Mouse (Mus musculus) liver, embryonic 12.5 days (tissue): ENCODE results near the gene Artn. TPM values are rescaled to one million over a fixed set of nuclear protein-coding genes. Genes with fewer than 3 reads are reported as not detected.

Experiments
- ATAC-seq: fragments of 200-750 bp; cut with Nextera tagmentation; 2 replicates; pipeline ENCODE4 v1.8.0; 2017; ENCODE audit warnings: moderate number of reproducible peaks, mild to moderate bottlenecking, moderate library complexity
- H3K27ac ChIP-seq: fragments of 300-500 bp; sonication (generic); 2 replicates; pipeline ENCODE4 v1.5.1; 2016; ENCODE audit warnings: mild to moderate bottlenecking
- H3K27me3 ChIP-seq: fragments of 300-500 bp; sonication (generic); replicated peaks from 2 replicates; pipeline ENCODE4 v1.6.1; 2016; ENCODE audit warnings: mild to moderate bottlenecking, moderate library complexity
- H3K36me3 ChIP-seq: fragments of 300-500 bp; sonication (generic); 2 replicates; pipeline ENCODE4 v1.6.1; 2016; ENCODE audit warnings: mild to moderate bottlenecking, moderate library complexity
- H3K4me1 ChIP-seq: fragments of 300-500 bp; sonication (generic); 2 replicates; pipeline ENCODE4 v1.6.1; 2016
- H3K4me2 ChIP-seq: fragments of 300-500 bp; sonication (generic); 2 replicates; pipeline ENCODE4 v1.6.1; 2016; ENCODE audit warnings: mild to moderate bottlenecking, moderate library complexity
- H3K4me3 ChIP-seq: fragments of 300-500 bp; sonication (generic); 2 replicates; pipeline ENCODE4 v1.5.1; 2016; ENCODE audit warnings: mild to moderate bottlenecking, moderate library complexity
- H3K9ac ChIP-seq: fragments of 300-500 bp; sonication (generic); 2 replicates; pipeline ENCODE4 v1.6.1; 2016; ENCODE audit warnings: mild to moderate bottlenecking, moderate library complexity
- H3K9me3 ChIP-seq: fragments of 300-500 bp; sonication (generic); replicated peaks from 2 replicates; pipeline ENCODE4 v1.6.1; 2016; ENCODE audit warnings: mild to moderate bottlenecking, moderate library complexity
- WGBS: fragments of 180-500 bp; shearing (Covaris S2); methylation state at CpG from one replicate; pipeline ENCODE4 v1.1.7; 2016; ENCODE audit not compliant: insufficient replicate concordance; 5-methylcytosine and 5-hydroxymethylcytosine counted together
- polyA plus RNA-seq: library from polyadenylated mRNA; unstranded; fragments of >200 nt; fragmentation: Nextera tagmentation; extraction: Ambion mirVana; gene quantifications from 2 replicates; pipeline ENCODE4 v1.2.1, GENCODE M21; 2016

Artn gene
- 2.8 and 3.2 TPM in 2 replicates for polyA plus RNA-seq

DNA sequence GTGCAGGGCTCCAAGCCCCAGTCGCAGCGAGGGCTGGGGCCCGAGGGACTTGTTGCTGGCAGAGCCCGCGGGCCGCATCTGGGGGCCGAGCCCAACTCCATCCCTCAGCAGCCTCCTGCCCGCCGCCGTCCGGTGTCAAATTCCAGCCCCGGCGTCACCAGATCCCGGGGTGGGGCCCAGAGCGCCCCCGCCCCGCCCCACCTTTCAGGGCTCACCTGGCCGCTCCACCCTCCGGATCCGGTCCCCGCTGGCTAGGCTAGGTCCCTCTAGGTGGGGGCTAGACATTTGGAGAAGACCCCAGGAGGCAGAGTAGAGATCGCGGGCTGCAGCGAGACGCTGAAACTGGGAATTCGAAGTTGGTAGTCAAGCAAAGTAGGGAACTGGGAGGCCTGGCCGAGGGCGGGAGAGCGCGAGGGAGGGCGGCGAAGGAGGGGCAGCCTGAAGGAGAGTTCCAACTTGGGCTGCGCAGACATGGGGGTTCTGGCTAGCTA, at the start of gene Artn:
TSS of gene Artn (minus strand) at position 373 of the 491 bp plus-strand sequence.
- H3K36me3 ChIP-seq: 0 out of 2 replicates have a peak, but pooled peaks cover 6% of the 10 kb centered on the region
- peak within 1 kb of the TSS; percentile 73 for H3K9ac ChIP-seq
- peak within 1 kb of the TSS; percentile 57 for H3K4me3 ChIP-seq
- peaks cover 78% of the 10 kb centered on the region for H3K27me3 ChIP-seq
- no peak for ATAC-seq
- no peaks in the 10 kb centered on the region; the same call in 1 of the 2 replicates for H3K9me3 ChIP-seq
- H3K4me2 ChIP-seq: peak within 1 kb of the TSS; percentile 78
- H3K4me1 ChIP-seq: peaks cover 44% of the 10 kb centered on the region
- WGBS: 3% methylated on average over 33 of the region's 33 CpGs
- H3K27ac ChIP-seq: peak within 1 kb of the TSS; percentile 84

DNA sequence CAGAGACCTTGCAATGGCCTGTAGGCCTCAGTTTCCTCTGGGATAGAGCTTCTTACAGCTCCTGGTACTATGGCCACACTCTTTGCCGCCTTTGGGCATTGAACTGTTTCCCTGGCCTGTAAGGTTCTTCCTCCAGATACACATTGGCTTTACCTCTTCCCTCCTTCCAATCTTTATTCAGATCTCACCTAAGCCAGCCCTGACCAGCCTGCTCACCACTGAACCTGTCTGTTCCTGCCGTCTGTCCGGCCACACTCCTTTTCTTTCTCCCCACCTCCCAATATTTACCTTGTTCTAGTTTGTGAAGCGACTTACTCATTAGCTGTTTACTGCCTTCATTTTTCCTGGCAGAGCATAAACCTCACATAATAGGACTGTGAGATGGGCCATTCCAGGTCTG, 49.6 kb upstream of the Artn start:
- Histone ChIP-seq H3K36me3 (no peaks in the 10 kb centered on the region), H3K9ac (no peak overlapping the region), H3K4me2 (no peak overlapping the region), H3K27me3 (peaks cover 3% of the 10 kb centered on the region; the same call in 1 of the 2 replicates), H3K4me3 (no peak overlapping the region), H3K4me1 (peaks cover 9% of the 10 kb centered on the region), H3K9me3 (no peaks in the 10 kb centered on the region), H3K27ac (no peak overlapping the region)
- 75% methylated on average over 4 of the region's 4 CpGs for WGBS
- no peak for ATAC-seq

DNA sequence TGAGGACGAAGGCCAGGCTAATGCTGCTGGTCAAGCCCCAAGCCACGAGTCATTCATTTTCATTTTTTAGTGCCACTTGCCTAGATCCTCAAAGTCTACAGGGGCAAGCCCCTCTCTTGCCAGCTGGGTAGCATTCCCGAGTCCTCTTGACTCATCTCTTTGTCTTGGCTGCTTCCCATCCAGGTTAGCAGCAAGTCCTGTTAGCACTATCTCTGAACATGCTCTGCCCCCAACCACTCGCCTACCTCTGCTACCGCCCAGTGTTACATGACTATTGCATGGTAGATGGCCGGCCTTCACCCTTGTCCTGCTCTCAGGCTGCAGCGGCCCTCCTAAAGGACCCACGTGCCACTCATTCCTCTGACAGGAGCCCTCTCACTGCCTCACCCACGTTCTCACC, 48.7 kb upstream of the Artn start:
- ATAC-seq: no peak
- Histone ChIP-seq H3K4me1 (peaks cover 7% of the 10 kb centered on the region), H3K9me3 (no peaks in the 10 kb centered on the region), H3K27me3 (peaks cover 3% of the 10 kb centered on the region; the same call in 1 of the 2 replicates), H3K9ac (no peak overlapping the region), H3K36me3 (no peaks in the 10 kb centered on the region), H3K4me2 (no peak overlapping the region), H3K27ac (no peak overlapping the region), H3K4me3 (no peak overlapping the region)
- 76% methylated on average over 9 of the region's 9 CpGs for WGBS

DNA sequence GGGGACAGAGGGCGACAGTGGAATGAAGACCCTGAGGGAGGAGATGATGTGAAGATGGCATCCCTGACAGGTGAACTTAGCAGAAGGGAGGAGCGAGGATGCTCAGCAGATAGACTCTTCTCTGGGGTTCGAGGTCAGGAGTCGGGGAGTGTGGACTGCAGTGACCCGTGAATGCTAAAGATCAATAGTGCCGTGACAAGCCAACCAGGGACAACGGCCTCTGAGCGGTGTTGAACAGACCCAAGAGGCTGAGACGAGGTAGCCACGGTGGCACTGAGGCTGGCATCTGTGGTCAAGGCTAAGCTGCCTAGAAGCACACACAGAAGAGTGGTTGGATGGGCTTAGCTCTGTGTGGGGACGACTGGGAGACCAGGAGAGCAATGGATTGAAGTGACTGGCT, 48.3 kb upstream of the Artn start:
- no peak overlapping the region for H3K27ac ChIP-seq
- H3K9ac ChIP-seq: no peak overlapping the region
- H3K9me3 ChIP-seq: no peaks in the 10 kb centered on the region
- no peak overlapping the region for H3K4me3 ChIP-seq
- no peak for ATAC-seq
- no peaks in the 10 kb centered on the region for H3K36me3 ChIP-seq
- no peak overlapping the region for H3K4me2 ChIP-seq
- H3K27me3 ChIP-seq: peaks cover 3% of the 10 kb centered on the region; the same call in 1 of the 2 replicates
- H3K4me1 ChIP-seq: peaks cover 4% of the 10 kb centered on the region; the same call in 1 of the 2 replicates
- 79% methylated on average over 11 of the region's 11 CpGs for WGBS

DNA sequence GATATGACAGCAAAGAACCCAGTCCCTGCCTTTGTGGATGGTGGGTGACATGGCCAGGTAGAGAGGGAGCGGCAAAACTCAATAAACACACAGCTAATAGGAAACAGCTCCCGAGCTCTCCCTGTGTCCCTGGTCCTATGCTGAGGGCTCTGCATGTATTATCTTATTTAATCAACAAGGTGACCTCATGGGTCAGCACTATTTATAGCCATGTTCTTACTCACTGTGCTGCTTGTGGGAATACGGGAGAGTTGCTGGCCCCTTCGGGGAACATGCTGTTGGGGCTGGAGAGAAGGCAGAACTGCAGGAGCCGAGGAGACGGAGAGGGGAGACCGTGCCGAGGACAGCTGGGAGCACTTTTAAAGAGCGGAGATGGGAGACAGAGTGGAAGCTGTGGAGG, 47.8 kb upstream of the Artn start:
- no peak overlapping the region for H3K9ac ChIP-seq
- no peaks in the 10 kb centered on the region for H3K9me3 ChIP-seq
- no peak overlapping the region for H3K4me2 ChIP-seq
- H3K4me1 ChIP-seq: 0 out of 2 replicates have a peak, but pooled peaks cover 3% of the 10 kb centered on the region
- peaks cover 3% of the 10 kb centered on the region; the same call in 1 of the 2 replicates for H3K27me3 ChIP-seq
- WGBS: 81% methylated on average over 9 of the region's 9 CpGs
- no peak for ATAC-seq
- no peaks in the 10 kb centered on the region for H3K36me3 ChIP-seq
- no peak overlapping the region for H3K27ac ChIP-seq
- no peak overlapping the region for H3K4me3 ChIP-seq

DNA sequence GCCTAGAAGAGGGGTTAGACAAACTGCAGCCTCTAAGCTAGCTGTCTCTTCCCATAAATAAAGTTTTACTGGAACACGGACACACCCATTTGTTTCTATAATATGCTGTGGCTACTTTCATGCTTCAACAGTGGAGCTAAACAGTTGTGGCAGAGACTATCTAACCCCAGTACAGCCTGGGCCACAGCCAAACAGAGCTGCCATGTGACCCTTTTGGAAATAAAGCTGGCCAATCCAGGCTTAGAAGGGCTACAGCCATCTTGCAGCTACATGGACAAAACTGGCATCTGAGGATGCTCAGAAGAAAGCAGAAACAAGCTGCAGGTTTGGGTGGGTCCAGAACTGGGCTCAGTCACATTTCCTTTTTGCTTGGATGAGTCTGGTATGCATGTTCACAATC, 46.3 kb upstream of the Artn start:
- Histone ChIP-seq H3K27ac (no peak overlapping the region), H3K36me3 (no peaks in the 10 kb centered on the region), H3K4me2 (no peak overlapping the region), H3K9ac (no peak overlapping the region), H3K27me3 (peaks cover 3% of the 10 kb centered on the region; the same call in 1 of the 2 replicates), H3K9me3 (no peaks in the 10 kb centered on the region), H3K4me1 (0 out of 2 replicates have a peak, but pooled peaks cover 3% of the 10 kb centered on the region), H3K4me3 (no peak overlapping the region)
- no peak for ATAC-seq
- 56% methylated on average over 1 of the region's 1 CpGs for WGBS

DNA sequence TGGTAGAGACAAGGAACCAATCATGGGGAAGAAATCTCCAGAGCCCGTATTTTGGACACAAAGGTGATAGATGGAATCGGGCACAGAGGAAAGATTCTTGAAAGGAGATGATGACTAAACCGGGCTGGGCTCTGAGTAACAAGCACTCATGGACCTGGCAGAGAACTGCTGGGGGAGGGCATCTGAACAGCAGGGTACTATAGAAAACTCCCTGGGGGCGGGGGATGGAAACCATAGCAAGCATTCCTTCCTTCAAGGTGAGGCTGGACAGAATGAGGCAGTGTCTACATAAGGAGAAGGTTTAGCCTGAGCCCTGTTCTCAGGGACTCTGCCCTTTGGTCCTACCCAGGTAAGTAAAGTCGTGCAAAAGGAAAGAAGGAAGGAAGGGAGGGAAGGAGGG, 45.2 kb upstream of the Artn start:
- Histone ChIP-seq H3K4me2 (no peak overlapping the region), H3K9ac (no peak overlapping the region), H3K4me3 (no peak overlapping the region), H3K27me3 (peaks cover 3% of the 10 kb centered on the region; the same call in 1 of the 2 replicates), H3K36me3 (no peaks in the 10 kb centered on the region), H3K27ac (no peak overlapping the region), H3K4me1 (0 out of 2 replicates have a peak, but pooled peaks cover 3% of the 10 kb centered on the region), H3K9me3 (no peaks in the 10 kb centered on the region)
- ATAC-seq: no peak
- 67% methylated on average over 5 of the region's 5 CpGs for WGBS

DNA sequence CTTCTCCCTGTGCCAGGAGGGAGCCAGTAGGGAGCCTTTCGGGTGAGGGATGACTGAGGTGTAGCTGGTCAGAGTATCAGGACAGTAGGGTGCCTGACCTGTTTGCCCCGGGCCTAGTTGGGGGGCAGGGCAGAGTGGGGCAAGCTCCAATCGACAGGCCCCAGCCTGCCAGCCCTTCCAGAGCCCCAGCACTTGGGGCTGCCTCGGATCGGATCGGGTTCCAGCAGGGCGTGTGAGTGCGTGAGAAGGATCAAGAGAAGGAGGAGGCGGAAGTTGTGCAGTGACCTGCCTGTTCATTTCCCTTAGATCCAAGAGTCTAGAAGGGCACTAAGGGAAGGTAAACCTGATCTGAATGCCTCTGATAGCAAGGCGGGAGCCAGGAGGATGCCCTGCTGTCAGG, 43.4 kb upstream of the Artn start:
- Histone ChIP-seq H3K4me3 (no peak overlapping the region), H3K9ac (no peak overlapping the region), H3K4me2 (no peak overlapping the region), H3K27me3 (no peaks in the 10 kb centered on the region), H3K36me3 (no peaks in the 10 kb centered on the region), H3K4me1 (0 out of 2 replicates have a peak, but pooled peaks cover 3% of the 10 kb centered on the region), H3K9me3 (no peaks in the 10 kb centered on the region), H3K27ac (no peak overlapping the region)
- no peak for ATAC-seq
- WGBS: 64% methylated on average over 10 of the region's 10 CpGs

DNA sequence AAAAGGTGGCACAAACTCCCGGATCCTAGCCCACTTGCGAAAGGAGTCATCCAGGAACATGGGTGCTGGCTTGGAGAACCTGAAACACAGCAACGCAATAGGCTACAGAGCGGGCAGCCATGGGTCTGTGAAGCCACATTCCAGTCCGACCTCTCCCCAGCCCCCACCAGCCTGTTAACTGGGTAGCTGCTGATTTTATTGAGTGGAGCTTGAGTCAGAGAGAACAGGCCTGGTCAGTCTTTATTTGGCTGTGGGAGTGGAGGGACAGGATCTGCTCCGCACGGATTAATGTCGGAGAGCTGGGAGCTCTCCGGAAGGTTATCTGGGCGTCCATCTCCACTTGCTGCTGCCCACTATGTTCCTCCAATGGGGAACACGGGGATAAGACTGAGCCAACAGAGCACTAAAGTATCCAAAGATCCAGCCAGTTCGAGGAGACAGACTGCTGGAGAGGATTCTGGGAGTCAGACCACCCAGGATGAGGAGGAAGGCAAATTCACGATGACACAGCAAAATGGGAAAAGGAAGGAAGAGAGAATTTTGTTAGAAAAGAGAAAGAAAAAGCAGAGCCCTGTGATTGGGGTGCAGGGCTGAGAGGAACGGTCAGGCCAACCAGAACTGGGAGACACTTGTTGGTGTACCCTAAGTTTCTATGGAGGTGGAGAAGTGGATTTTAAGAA, 34.9 kb upstream of the Artn start:
- no peak overlapping the region for H3K9ac ChIP-seq
- no peak overlapping the region for H3K4me2 ChIP-seq
- no peaks in the 10 kb centered on the region for H3K4me1 ChIP-seq
- ATAC-seq: no peak
- no peak overlapping the region for H3K4me3 ChIP-seq
- H3K36me3 ChIP-seq: 0 out of 2 replicates have a peak, but pooled peaks cover 3% of the 10 kb centered on the region
- WGBS: 73% methylated on average over 14 of the region's 14 CpGs
- no peaks in the 10 kb centered on the region for H3K9me3 ChIP-seq
- H3K27me3 ChIP-seq: no peaks in the 10 kb centered on the region
- no peak overlapping the region for H3K27ac ChIP-seq

DNA sequence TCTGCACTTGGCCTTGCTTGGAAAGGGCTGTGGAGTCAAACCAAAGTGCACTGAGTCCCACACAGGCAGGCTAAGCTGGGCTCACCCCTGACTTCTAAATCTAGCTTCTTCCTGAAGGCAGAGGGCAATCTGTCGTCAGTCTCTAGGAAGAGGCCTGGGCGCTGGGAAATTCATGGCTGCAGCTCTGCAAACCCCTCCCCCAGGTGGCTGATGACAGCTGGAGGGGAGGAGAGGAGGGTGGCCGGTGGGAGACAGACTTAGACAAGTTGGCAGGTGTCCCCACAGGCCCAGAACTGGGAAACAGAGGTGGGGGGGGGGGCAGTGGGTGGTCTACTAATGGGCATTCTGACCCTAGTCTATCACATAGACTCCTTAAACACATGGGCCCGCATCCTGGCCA, 27.9 kb upstream of the Artn start:
- Histone ChIP-seq H3K36me3 (peaks cover 23% of the 10 kb centered on the region), H3K27ac (no peak overlapping the region), H3K9me3 (no peaks in the 10 kb centered on the region), H3K4me3 (no peak overlapping the region), H3K9ac (no peak overlapping the region), H3K4me2 (no peak overlapping the region), H3K27me3 (no peaks in the 10 kb centered on the region), H3K4me1 (no peaks in the 10 kb centered on the region)
- no peak for ATAC-seq
- WGBS: 72% methylated on average over 4 of the region's 4 CpGs

DNA sequence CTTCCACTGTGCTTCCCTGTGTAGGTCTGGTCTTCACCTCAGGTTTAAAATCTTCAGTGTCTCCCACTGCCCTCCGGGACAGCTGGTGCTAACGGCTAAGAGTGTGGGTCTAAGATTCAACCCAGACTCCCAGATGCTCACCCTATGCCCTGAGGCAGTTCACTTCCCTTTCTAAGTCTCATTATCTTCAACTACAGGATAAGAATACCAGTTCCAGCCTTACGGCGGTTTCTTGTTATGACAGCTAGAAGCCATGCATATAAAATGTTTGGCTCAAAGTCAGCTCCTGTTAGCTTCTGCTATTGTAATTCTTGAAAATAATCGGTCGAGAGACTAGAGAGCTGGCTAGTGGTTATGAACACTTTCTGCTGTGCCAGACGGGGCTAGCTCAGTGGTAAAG, 17.9 kb upstream of the Artn start:
- no peak for ATAC-seq
- no peak overlapping the region for H3K4me3 ChIP-seq
- WGBS: 67% methylated on average over 7 of the region's 7 CpGs
- no peaks in the 10 kb centered on the region for H3K27me3 ChIP-seq
- H3K4me1 ChIP-seq: no peaks in the 10 kb centered on the region
- H3K27ac ChIP-seq: no peak overlapping the region
- peaks cover 8% of the 10 kb centered on the region for H3K36me3 ChIP-seq
- H3K9ac ChIP-seq: no peak overlapping the region
- H3K9me3 ChIP-seq: peaks cover 6% of the 10 kb centered on the region; the same call in 1 of the 2 replicates
- no peak overlapping the region for H3K4me2 ChIP-seq

DNA sequence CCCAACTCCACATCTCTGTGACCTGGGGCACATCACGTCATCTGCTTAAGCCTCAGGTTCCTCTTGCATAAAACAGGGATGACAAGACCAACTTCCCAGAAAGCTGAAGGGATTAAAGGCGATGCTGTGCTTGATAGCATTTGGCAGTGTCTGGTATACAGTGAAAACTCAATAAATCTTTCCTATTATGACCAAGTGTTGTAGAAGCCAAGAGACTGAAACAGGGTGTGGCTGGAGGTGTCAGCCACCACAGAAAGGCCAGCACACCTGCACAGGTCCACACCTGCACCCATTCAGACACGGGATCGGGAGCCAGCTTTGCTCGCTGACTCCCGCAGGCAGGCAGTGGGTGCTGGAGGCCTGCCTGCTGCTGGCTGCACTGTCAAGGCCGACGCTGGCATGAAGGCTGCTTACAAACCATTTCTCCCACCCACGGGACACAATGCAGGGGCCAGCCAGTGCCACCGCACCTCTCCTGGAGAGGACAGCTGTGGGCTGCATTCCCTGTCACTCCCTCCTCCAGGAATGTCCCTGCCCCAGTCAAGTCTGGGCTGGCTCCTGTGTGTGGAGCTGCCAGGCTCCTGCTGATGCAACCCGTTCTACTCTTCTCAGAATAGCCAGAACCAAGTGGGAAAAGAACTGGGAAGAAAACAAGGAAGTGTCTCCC, 17.2 kb upstream of the Artn start:
- no peaks in the 10 kb centered on the region for H3K9me3 ChIP-seq
- no peaks in the 10 kb centered on the region for H3K4me1 ChIP-seq
- no peak overlapping the region for H3K9ac ChIP-seq
- no peak for ATAC-seq
- H3K27me3 ChIP-seq: no peaks in the 10 kb centered on the region
- 0 out of 2 replicates have a peak, but pooled peaks cover under 1% of the 10 kb centered on the region for H3K36me3 ChIP-seq
- H3K4me2 ChIP-seq: no peak overlapping the region
- 74% methylated on average over 11 of the region's 11 CpGs for WGBS
- H3K4me3 ChIP-seq: no peak overlapping the region
- H3K27ac ChIP-seq: no peak overlapping the region
